Mouse (Mus musculus) heart, embryonic 11.5 days (tissue): ENCODE data around the gene L3mbtl4. TPM values are rescaled to one million over a fixed set of nuclear protein-coding genes. Genes with fewer than 3 reads are reported as not detected.

Source experiments
- ATAC-seq: fragments of 200-750 bp; cut with Nextera tagmentation; replicated peaks from 2 replicates; pipeline ENCODE4 v1.8.0; 2017; ENCODE audit warnings: moderate library complexity; ENCODE audit not compliant: insufficient number of reproducible peaks, low FRiP score, low TSS enrichment
- H3K27ac ChIP-seq: fragments of 300-500 bp; sonication (generic); 2 replicates; pipeline ENCODE4 v1.5.1; 2014; ENCODE audit warnings: mild to moderate bottlenecking, low read depth, low read length
- H3K27me3 ChIP-seq: fragments of 300-500 bp; sonication (generic); 2 replicates; pipeline ENCODE4 v1.6.1; 2014; ENCODE audit warnings: mild to moderate bottlenecking, low read length, mixed read lengths; ENCODE audit not compliant: control insufficient read depth, insufficient read depth
- H3K36me3 ChIP-seq: fragments of 300-500 bp; sonication (generic); 2 replicates; pipeline ENCODE4 v1.6.1; 2014; ENCODE audit warnings: mild to moderate bottlenecking, low read length, moderate library complexity, mixed read lengths; ENCODE audit not compliant: control insufficient read depth, insufficient read depth
- H3K4me1 ChIP-seq: fragments of 300-500 bp; sonication (generic); 2 replicates; pipeline ENCODE4 v1.6.1; 2014; ENCODE audit warnings: low read length; ENCODE audit not compliant: control insufficient read depth, insufficient read depth
- H3K4me2 ChIP-seq: fragments of 300-500 bp; sonication (generic); 2 replicates; pipeline ENCODE4 v1.6.1; 2014; ENCODE audit warnings: mild to moderate bottlenecking, moderate library complexity
- H3K4me3 ChIP-seq: fragments of 300-500 bp; sonication (generic); 2 replicates; pipeline ENCODE4 v1.5.1; 2014; ENCODE audit warnings: low read depth, low read length
- H3K9ac ChIP-seq: fragments of 300-500 bp; sonication (generic); 2 replicates; pipeline ENCODE4 v1.6.1; 2014; ENCODE audit warnings: mild to moderate bottlenecking, low read depth, low read length, moderate library complexity
- H3K9me3 ChIP-seq: fragments of 300-500 bp; sonication (generic); replicated peaks from 2 replicates; pipeline ENCODE4 v1.6.1; 2016; ENCODE audit warnings: low read length; ENCODE audit not compliant: control insufficient read depth
- WGBS: fragments of 180-500 bp; shearing (Covaris S2); extraction: QIAGEN DNeasy Blood & Tissue Kit; methylation state at CpG from one replicate; pipeline ENCODE4 v1.1.7; 2014; ENCODE audit not compliant: insufficient replicate concordance; 5-methylcytosine and 5-hydroxymethylcytosine counted together
- polyA plus RNA-seq: library from polyadenylated mRNA; unstranded; fragments of >200 nt; fragmentation: Nextera tagmentation; extraction: Ambion mirVana; gene quantifications from 2 replicates; pipeline ENCODE4 v1.2.1, GENCODE M21; 2014

Gene L3mbtl4
- polyA plus RNA-seq, 1 experiment from 2014 or later, result not detected

DNA sequence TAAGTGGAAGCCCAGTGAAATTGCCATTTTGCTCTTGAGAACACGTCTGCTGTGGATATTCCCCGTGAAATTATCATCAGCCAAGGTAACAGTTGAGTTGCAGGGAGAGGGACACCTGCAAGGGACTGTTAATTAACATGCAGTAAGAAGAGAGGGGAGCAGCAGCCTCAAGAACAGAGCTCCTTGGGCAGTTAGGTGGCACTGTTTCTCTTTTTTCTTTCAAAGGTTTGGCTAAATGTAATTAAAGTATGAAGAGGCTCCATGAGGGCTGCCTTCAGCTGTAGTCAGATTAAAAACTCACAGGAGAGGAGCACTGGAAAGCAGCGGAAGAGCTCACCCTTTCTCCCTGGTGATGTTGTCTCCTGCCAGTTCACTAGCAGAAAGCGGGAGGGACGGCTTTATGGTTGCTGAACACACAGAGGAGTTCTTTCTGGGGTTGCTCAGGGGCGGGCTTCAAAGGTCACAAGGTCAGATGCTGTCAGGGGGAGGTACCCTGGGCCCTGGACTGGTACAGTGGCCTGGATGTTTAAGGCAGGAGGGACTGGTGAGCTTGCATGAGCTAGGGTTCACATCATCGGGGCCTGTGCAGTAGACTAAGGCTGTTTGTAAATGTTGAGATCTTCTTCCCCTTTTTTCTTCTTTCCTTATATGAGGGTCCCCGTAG lies 11.7 kb downstream of the L3mbtl4 start:
- H3K36me3 ChIP-seq, result no peaks in the 10 kb centered on the region
- WGBS, result 57% methylated on average over 8 of the region's 8 CpGs
- H3K4me3 ChIP-seq, result no peak overlapping the region
- no peak overlapping the region for H3K4me2 ChIP-seq
- H3K9ac ChIP-seq, result no peak overlapping the region
- H3K4me1 ChIP-seq, result no peaks in the 10 kb centered on the region
- H3K27ac ChIP-seq, result no peak overlapping the region
- no peaks in the 10 kb centered on the region for H3K9me3 ChIP-seq
- H3K27me3 ChIP-seq, result no peaks in the 10 kb centered on the region
- no peak for ATAC-seq

GRCm38 (mm10) chr17:68288094-68288493 lies 14.5 kb downstream of the L3mbtl4 start:
- Histone ChIP-seq H3K9me3 (no peaks in the 10 kb centered on the region), H3K9ac (no peak overlapping the region), H3K27ac (no peak overlapping the region), H3K36me3 (no peaks in the 10 kb centered on the region), H3K27me3 (no peaks in the 10 kb centered on the region), H3K4me2 (no peak overlapping the region), H3K4me1 (no peaks in the 10 kb centered on the region), H3K4me3 (no peak overlapping the region)
- ATAC-seq, result no peak
- 79% methylated on average over 4 of the region's 4 CpGs for WGBS

GRCm38 (mm10) chr17:68288699-68289098 lies 15.1 kb downstream of the L3mbtl4 start:
- H3K36me3 ChIP-seq, result no peaks in the 10 kb centered on the region
- WGBS, result 86% methylated on average over 8 of the region's 8 CpGs
- no peak for ATAC-seq
- no peaks in the 10 kb centered on the region for H3K27me3 ChIP-seq
- no peak overlapping the region for H3K9ac ChIP-seq
- no peak overlapping the region for H3K27ac ChIP-seq
- H3K4me3 ChIP-seq, result no peak overlapping the region
- H3K4me2 ChIP-seq, result no peak overlapping the region
- no peaks in the 10 kb centered on the region for H3K9me3 ChIP-seq
- no peaks in the 10 kb centered on the region for H3K4me1 ChIP-seq

DNA sequence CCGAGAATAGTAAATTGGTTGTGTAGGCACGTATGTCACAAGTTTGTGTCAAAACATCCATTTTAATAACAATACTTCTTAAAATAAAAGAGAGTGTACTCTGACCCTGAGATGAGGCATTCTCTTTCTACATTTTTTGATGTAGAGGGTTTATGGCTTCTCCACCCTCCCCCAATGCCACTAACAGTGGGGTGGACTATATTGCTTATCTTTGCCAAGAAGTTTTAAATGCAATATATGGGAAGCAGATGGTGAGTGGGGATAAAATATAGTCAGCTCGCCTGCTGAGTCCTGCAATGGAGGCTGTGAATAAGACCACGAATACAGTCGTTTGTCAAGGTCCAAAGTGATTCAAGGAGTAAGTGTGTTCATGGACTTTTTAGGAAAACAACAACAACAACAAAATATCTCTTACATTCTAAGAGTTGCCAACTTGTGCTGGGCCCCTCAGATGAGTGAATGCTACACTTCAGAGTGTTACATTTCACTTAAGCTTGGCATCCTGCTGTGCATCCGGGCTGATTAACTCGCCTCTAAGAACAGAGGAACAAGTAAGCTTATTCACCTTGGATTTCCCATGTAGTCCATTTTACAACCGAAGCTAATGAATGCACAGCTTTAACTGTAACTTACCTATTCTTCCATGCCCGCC lies 18.2 kb downstream of the L3mbtl4 start:
- Histone ChIP-seq H3K27ac (no peak overlapping the region), H3K4me1 (no peaks in the 10 kb centered on the region)
- no peak for ATAC-seq

GRCm38 (mm10) chr17:68308381-68308780 lies 34.8 kb downstream of the L3mbtl4 start:
- Histone ChIP-seq H3K36me3 (no peaks in the 10 kb centered on the region), H3K27me3 (no peaks in the 10 kb centered on the region), H3K9ac (no peak overlapping the region), H3K4me3 (no peak overlapping the region), H3K27ac (no peak overlapping the region), H3K9me3 (no peaks in the 10 kb centered on the region), H3K4me1 (no peaks in the 10 kb centered on the region), H3K4me2 (no peak overlapping the region)
- WGBS, result 67% methylated on average over 6 of the region's 6 CpGs
- no peak for ATAC-seq

More for the DNA sequence above, 18.2 kb downstream of the L3mbtl4 start:
- no peak overlapping the region for H3K9ac ChIP-seq
- H3K4me3 ChIP-seq, result no peak overlapping the region
- H3K9me3 ChIP-seq, result 0 out of 2 replicates have a peak, but pooled peaks cover 4% of the 10 kb centered on the region
- H3K4me2 ChIP-seq, result no peak overlapping the region
- WGBS, result 69% methylated on average over 9 of the region's 9 CpGs
- no peaks in the 10 kb centered on the region for H3K36me3 ChIP-seq
- H3K27me3 ChIP-seq, result no peaks in the 10 kb centered on the region

DNA sequence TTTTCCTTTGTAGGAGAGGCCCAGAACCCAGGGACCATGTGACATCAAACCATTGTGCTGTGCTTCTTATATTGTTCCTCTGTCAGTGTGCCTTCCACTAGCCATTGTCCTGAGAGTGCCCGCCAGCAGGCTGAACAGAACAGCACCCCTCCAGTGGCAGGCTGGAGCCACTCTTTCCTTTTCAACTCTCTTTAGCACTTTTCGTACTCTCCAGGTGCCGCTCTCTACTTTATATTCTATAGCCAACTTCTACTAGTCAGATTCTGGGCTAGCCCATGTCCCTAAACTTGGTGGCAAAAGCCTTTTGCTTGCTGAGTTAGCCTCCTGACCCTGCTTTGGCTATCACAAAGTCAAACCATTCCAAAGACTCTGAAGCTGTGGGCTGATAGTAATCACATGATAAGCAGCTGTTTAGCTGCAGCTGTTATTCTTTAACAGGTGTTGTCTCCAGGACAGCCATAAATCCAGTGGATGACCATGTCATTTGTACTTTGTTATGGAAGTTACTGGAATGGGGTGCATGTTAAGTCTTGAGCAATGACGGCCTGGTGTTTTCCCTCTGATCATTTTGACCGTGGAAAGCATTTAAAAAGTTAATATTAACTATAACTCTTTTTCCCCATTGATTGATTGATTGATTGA lies 38.8 kb downstream of the L3mbtl4 start:
- H3K4me2 ChIP-seq, result no peak overlapping the region
- ATAC-seq, result no peak
- H3K4me3 ChIP-seq, result no peak overlapping the region
- WGBS, result 85% methylated on average over 5 of the region's 5 CpGs
- no peak overlapping the region for H3K27ac ChIP-seq
- no peaks in the 10 kb centered on the region for H3K36me3 ChIP-seq
- H3K9me3 ChIP-seq, result no peaks in the 10 kb centered on the region
- no peak overlapping the region for H3K9ac ChIP-seq
- H3K27me3 ChIP-seq, result no peaks in the 10 kb centered on the region
- no peaks in the 10 kb centered on the region for H3K4me1 ChIP-seq

GRCm38 (mm10) chr17:68320940-68321339 lies 47.3 kb downstream of the L3mbtl4 start:
- no peak overlapping the region for H3K27ac ChIP-seq
- H3K4me1 ChIP-seq, result peaks cover 3% of the 10 kb centered on the region; the same call in 1 of the 2 replicates
- ATAC-seq, result no peak
- H3K4me3 ChIP-seq, result no peak overlapping the region
- no peak overlapping the region for H3K9ac ChIP-seq
- WGBS, result 71% methylated on average over 8 of the region's 8 CpGs
- no peaks in the 10 kb centered on the region for H3K9me3 ChIP-seq
- no peak overlapping the region for H3K4me2 ChIP-seq
- H3K27me3 ChIP-seq, result no peaks in the 10 kb centered on the region
- H3K36me3 ChIP-seq, result no peaks in the 10 kb centered on the region

GRCm38 (mm10) chr17:68322607-68323006 lies 49.0 kb downstream of the L3mbtl4 start:
- no peak for ATAC-seq
- Histone ChIP-seq H3K27ac (no peak overlapping the region), H3K27me3 (no peaks in the 10 kb centered on the region), H3K9me3 (no peaks in the 10 kb centered on the region), H3K36me3 (no peaks in the 10 kb centered on the region), H3K4me2 (no peak overlapping the region), H3K4me1 (peaks cover 3% of the 10 kb centered on the region; the same call in 1 of the 2 replicates), H3K9ac (no peak overlapping the region), H3K4me3 (no peak overlapping the region)
- 40% methylated on average over 3 of the region's 3 CpGs for WGBS
